Mouse (Mus musculus) neural tube, embryonic 14.5 days (tissue): Measurements from ENCODE around the gene Lsm2. TPM values are rescaled to one million over a fixed set of nuclear protein-coding genes. Genes with fewer than 3 reads are reported as not detected.
"Not testable (repeated sequence)": the region's sequence is repeated elsewhere in the genome, so short reads cannot be mapped to it uniquely, and the experiment has no call there.

Source experiments
- ATAC-seq: fragments of 200-750 bp; cut with Nextera tagmentation; 2 replicates; pipeline ENCODE4 v1.8.0; 2017; ENCODE audit warnings: low read depth, mild to moderate bottlenecking, moderate TSS enrichment, moderate library complexity
- H3K27ac ChIP-seq: fragments of 300-500 bp; sonication (generic); 2 replicates; pipeline ENCODE4 v1.5.1; 2014; ENCODE audit warnings: low read depth, mild to moderate bottlenecking, control low read depth, low read length, moderate library complexity, mixed read lengths
- H3K27me3 ChIP-seq: fragments of 300-500 bp; sonication (generic); 2 replicates; pipeline ENCODE4 v1.6.1; 2014; ENCODE audit warnings: low read length; ENCODE audit not compliant: control insufficient read depth, insufficient read depth
- H3K36me3 ChIP-seq: fragments of 300-500 bp; sonication (generic); 2 replicates; pipeline ENCODE4 v1.6.1; 2014; ENCODE audit warnings: low read length, mixed read lengths; ENCODE audit not compliant: control insufficient read depth, insufficient read depth
- H3K4me1 ChIP-seq: fragments of 300-500 bp; sonication (generic); 2 replicates; pipeline ENCODE4 v1.6.1; 2014; ENCODE audit warnings: low read length; ENCODE audit not compliant: control insufficient read depth, insufficient read depth
- H3K4me2 ChIP-seq: fragments of 300-500 bp; sonication (generic); 2 replicates; pipeline ENCODE4 v1.6.1; 2014; ENCODE audit warnings: mild to moderate bottlenecking, low read depth, low read length, control low read depth
- H3K4me3 ChIP-seq: fragments of 300-500 bp; sonication (generic); 2 replicates; pipeline ENCODE4 v1.5.1; 2014; ENCODE audit warnings: low read depth, low read length, control low read depth, mixed read lengths
- H3K9ac ChIP-seq: fragments of 300-500 bp; sonication (generic); replicated peaks from 2 replicates; pipeline ENCODE4 v1.6.1; 2014; ENCODE audit warnings: low read depth, mild to moderate bottlenecking, control low read depth, low read length, mixed read lengths
- H3K9me3 ChIP-seq: fragments of 300-500 bp; sonication (generic); 2 replicates; pipeline ENCODE4 v1.6.1; 2016; ENCODE audit warnings: low read length; ENCODE audit not compliant: control insufficient read depth
- WGBS: fragments of 180-500 bp; shearing (Covaris S2); extraction: QIAGEN DNeasy Blood & Tissue Kit; methylation state at CpG from one replicate; pipeline ENCODE4 v1.1.7; 2014; 5-methylcytosine and 5-hydroxymethylcytosine counted together
- polyA plus RNA-seq: library from polyadenylated mRNA; unstranded; fragments of >200 nt; fragmentation: Nextera tagmentation; extraction: Ambion mirVana; gene quantifications from 2 replicates; pipeline ENCODE4 v1.2.1, GENCODE M21; 2014

The Lsm2 gene
- polyA plus RNA-seq, 1 experiment from 2014 or later: 89.5 TPM

- H3K4me2 ChIP-seq: peak overlapping the region; percentile 66
- peaks cover 4% of the 10 kb centered on the region; the same call in 1 of the 2 replicates for H3K27me3 ChIP-seq
- no peaks in the 10 kb centered on the region for H3K4me1 ChIP-seq
- no peaks in the 10 kb centered on the region for H3K9me3 ChIP-seq
- H3K9ac ChIP-seq: no peak overlapping the region
- ATAC-seq: no peak
- H3K27ac ChIP-seq: no peak overlapping the region
- peak overlapping the region; percentile 36 for H3K4me3 ChIP-seq
- H3K36me3 ChIP-seq: no peaks in the 10 kb centered on the region
- WGBS: 14% methylated on average over 12 of the region's 12 CpGs
Observed at GRCm38 (mm10) chr17:34959881-34960515, 21.7 kb upstream of the Lsm2 start.

DNA sequence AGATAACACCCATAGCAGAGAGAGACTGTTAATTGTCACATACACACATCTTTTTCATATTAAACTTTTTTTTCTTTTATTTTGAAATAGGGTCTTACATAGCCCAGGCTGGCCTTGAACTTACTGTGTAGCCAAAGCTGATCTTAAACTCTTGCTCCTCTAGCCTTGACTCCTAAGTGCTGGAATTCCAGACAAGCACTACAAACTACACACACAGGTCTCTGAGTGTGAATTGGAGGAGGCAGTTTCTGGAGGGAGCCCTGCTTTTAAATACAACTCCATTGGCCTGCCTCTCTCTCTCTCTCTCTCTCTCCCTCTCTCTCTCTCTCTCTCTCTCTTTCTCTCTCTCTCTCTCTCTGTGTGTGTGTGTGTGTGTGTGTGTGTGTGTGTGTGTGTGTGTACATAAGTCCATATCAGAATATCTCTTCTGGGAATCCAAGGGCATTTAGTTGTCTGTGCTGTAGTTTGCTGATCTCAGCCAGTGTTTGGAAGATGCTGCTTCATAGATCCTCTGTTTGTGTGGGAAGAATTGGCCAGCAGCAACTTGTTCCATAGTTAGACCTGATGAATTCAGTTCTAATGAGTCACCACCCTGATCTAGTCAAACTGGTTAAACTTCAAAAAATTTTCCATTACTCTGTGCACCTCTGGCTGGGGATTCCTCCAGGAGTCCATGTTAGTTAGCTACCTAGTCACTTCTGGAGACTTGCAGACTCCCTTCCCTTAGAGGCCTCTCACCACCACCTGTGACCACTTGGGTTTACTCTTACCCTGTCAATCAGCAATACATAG lies 20.8 kb upstream of the Lsm2 start:
- Histone ChIP-seq H3K27ac (no peak overlapping the region), H3K4me2 (no peak overlapping the region), H3K27me3 (peaks cover 3% of the 10 kb centered on the region; the same call in 1 of the 2 replicates), H3K4me1 (no peaks in the 10 kb centered on the region), H3K9ac (no peak overlapping the region), H3K9me3 (no peaks in the 10 kb centered on the region), H3K4me3 (no peak overlapping the region), H3K36me3 (no peaks in the 10 kb centered on the region)
- no peak for ATAC-seq

GRCm38 (mm10) chr17:34962125-34962524 lies 19.5 kb upstream of the Lsm2 start:
- WGBS: 38% methylated on average over 3 of the region's 3 CpGs
- no peak for ATAC-seq
- Histone ChIP-seq H3K27me3 (no peaks in the 10 kb centered on the region), H3K4me2 (no peak overlapping the region), H3K36me3 (no peaks in the 10 kb centered on the region), H3K4me1 (no peaks in the 10 kb centered on the region), H3K27ac (no peak overlapping the region), H3K9me3 (no peaks in the 10 kb centered on the region), H3K9ac (no peak overlapping the region), H3K4me3 (no peak overlapping the region)

DNA sequence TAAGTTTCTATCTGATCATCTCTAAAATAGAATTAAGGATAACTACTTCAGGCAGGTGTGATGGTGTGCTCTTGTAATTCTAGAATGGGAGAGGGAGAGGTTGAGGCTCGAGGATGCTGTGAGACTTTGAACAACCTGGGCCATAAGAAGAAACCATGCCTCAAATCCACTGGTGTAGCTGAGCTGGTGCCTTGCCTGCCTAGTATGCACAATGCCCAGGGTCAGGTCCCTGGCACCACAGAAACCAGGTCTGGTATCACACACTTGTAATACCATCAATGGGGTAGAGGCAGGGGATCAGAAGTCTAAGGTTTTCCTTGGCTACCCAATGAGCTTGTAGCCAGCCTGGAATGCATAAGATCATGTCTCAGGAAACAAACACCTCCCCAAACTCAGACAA lies 18.8 kb upstream of the Lsm2 start:
- Histone ChIP-seq H3K9ac (0 out of 2 replicates have a peak overlapping the region, but pooled peaks have one; percentile 16), H3K4me2 (no peak overlapping the region), H3K27ac (no peak overlapping the region), H3K4me1 (no peaks in the 10 kb centered on the region), H3K27me3 (0 out of 2 replicates have a peak, but pooled peaks cover 3% of the 10 kb centered on the region), H3K4me3 (no peak overlapping the region), H3K36me3 (no peaks in the 10 kb centered on the region), H3K9me3 (no peaks in the 10 kb centered on the region)
- WGBS: 63% methylated on average over 1 of the region's 1 CpGs
- no peak for ATAC-seq

GRCm38 (mm10) chr17:34964640-34965049 lies 17.0 kb upstream of the Lsm2 start:
- no peak overlapping the region for H3K9ac ChIP-seq

GRCm38 (mm10) chr17:34965627-34966026 lies 16.0 kb upstream of the Lsm2 start:
- 73% methylated on average over 5 of the region's 5 CpGs for WGBS
- H3K9ac ChIP-seq: no peak overlapping the region
- no peaks in the 10 kb centered on the region for H3K36me3 ChIP-seq
- H3K4me3 ChIP-seq: no peak overlapping the region
- no peak overlapping the region for H3K27ac ChIP-seq
- H3K4me2 ChIP-seq: no peak overlapping the region
- ATAC-seq: no peak
- H3K9me3 ChIP-seq: no peaks in the 10 kb centered on the region
- H3K27me3 ChIP-seq: peaks cover 12% of the 10 kb centered on the region
- H3K4me1 ChIP-seq: no peaks in the 10 kb centered on the region

More at GRCm38 (mm10) chr17:34964640-34965049, 17.0 kb upstream of the Lsm2 start:
- ATAC-seq: no peak
- Histone ChIP-seq H3K27ac (no peak overlapping the region), H3K4me2 (no peak overlapping the region), H3K4me3 (no peak overlapping the region), H3K27me3 (peaks cover 12% of the 10 kb centered on the region), H3K36me3 (no peaks in the 10 kb centered on the region), H3K4me1 (no peaks in the 10 kb centered on the region), H3K9me3 (no peaks in the 10 kb centered on the region)
- 24% methylated on average over 1 of the region's 1 CpGs for WGBS

DNA sequence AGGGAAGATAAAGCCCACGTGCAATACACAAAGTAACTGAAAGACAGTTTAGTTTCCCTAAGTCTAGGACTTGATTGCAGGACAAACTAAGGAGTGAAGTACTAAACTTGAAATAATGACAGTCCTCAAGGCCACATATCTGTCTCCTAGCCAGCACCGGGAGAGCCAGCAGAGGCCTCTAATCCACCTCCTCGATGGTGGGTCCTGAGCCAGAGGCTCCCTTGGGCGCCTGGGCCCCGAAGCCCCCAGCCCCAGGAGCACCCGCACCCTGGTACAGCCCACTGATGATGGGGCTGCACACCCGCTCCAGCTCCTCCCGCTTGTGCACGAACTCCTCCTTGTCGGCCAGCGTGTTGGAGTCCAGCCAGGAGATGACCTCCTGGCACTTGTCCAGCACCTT lies 11.8 kb upstream of the Lsm2 start, which contains the start of gene Gm20481:
Gm20481 (plus strand) TSS at position 91 of the 400 bp plus-strand sequence.
- ATAC-seq, H3K4me1 ChIP-seq, H3K27ac ChIP-seq, H3K4me3 ChIP-seq, H3K9me3 ChIP-seq, H3K9ac ChIP-seq, H3K36me3 ChIP-seq, H3K4me2 ChIP-seq: not testable (repeated sequence)
- H3K27me3 ChIP-seq: peaks cover 12% of the 10 kb centered on the region
- 72% methylated on average over 6 of the region's 11 CpGs for WGBS

- not testable (repeated sequence) for H3K9ac ChIP-seq, ATAC-seq, H3K4me2 ChIP-seq, H3K4me1 ChIP-seq, H3K36me3 ChIP-seq, H3K9me3 ChIP-seq, H3K4me3 ChIP-seq, H3K27ac ChIP-seq
- 34% methylated on average over 18 of the region's 37 CpGs for WGBS
- peaks cover 12% of the 10 kb centered on the region for H3K27me3 ChIP-seq
Observed at GRCm38 (mm10) chr17:34970850-34971249, 10.8 kb upstream of the Lsm2 start.

- H3K9ac ChIP-seq, H3K4me1 ChIP-seq, H3K36me3 ChIP-seq, H3K9me3 ChIP-seq, H3K27ac ChIP-seq: not testable (repeated sequence)
- H3K27me3 ChIP-seq: peaks cover 12% of the 10 kb centered on the region
- H3K4me3 ChIP-seq: peak overlapping the region; percentile 35; the same call in 1 of the 2 replicates
- ATAC-seq: peak; percentile 62
- H3K4me2 ChIP-seq: peak overlapping the region; percentile 73
- whole genome bisulfite sequencing: under 1% methylated on average over 18 of the region's 43 CpGs
Observed at GRCm38 (mm10) chr17:34971694-34972068, 10.0 kb upstream of the Lsm2 start.
